Comparison of ENCODE assay signal across 10 mouse cellular contexts in genomic region chr17:29883351-29883750, GRCm38 (mm10).
DNase-seq lines count a peak whose midpoint lies in the region; ATAC-seq and TF ChIP-seq lines count a peak whose summit lies in the region.
"Had no signal": no experiment of that assay in that cellular context is flagged by ENCODE, and none has a peak within 500 bp of the region (broad histone marks: within the 10 kb centered on the region; RNA-seq: fewer than 3 reads in every experiment).

No protein-coding gene starts in this region.

- H3K4me1 ChIP-seq in hindbrain, embryonic 12.5 days: peaks cover 58% of the 10 kb centered on the region
- peaks cover 80% of the 10 kb centered on the region for H3K4me1 ChIP-seq in midbrain, embryonic 13.5 days (replicated peaks)
- peaks cover 25% of the 10 kb centered on the region for H3K4me1 ChIP-seq in olfactory bulb, adult 2 months (ENCODE audit: control insufficient read depth, insufficient read depth, low read length)

- no peaks in the 10 kb centered on the region for H3K9me3 ChIP-seq in hindbrain, embryonic 12.5 days (replicated peaks)
- H3K9me3 ChIP-seq in midbrain, embryonic 13.5 days: no peaks in the 10 kb centered on the region

- peak overlapping the region; percentile 15; the same call in 1 of the 2 replicates for H3K4me3 ChIP-seq in hindbrain, embryonic 12.5 days
- H3K4me3 ChIP-seq in midbrain, embryonic 13.5 days (replicated peaks): peak overlapping the region; percentile 67
- peak overlapping the region; percentile 15; the same call in 1 of the 2 replicates for H3K4me3 ChIP-seq in olfactory bulb, adult 2 months (ENCODE audit: insufficient read depth, low read depth, low read length)

- DNase-seq in retina, embryonic 14.5 days (ENCODE audit: low spot score): peak; percentile 12
- DNase-seq in retina, postnatal 1 day: no peak
- no peak for DNase-seq in lung, adult 18-20 months
- no peak for DNase-seq in right cerebral cortex, postnatal 10 days (ENCODE audit: low spot score in 2 of 2)
- no peak for DNase-seq in layer of hippocampus, adult 9-11 months
- DNase-seq: gastrocnemius, postnatal 25 days had no signal

- no peak for TF ChIP-seq CTCF in olfactory bulb, adult 2 months (IDR thresholded peaks at IDR 0.05; ENCODE audit: insufficient read depth, low read depth, low read length)

- peak overlapping the region; percentile 24; the same call in 1 of the 2 replicates for H3K9ac ChIP-seq in hindbrain, embryonic 12.5 days
- H3K9ac ChIP-seq in midbrain, embryonic 13.5 days (replicated peaks): peak overlapping the region; percentile 92

- no peak for ATAC-seq in hindbrain, embryonic 12.5 days (ENCODE audit: low FRiP score)
- ATAC-seq in midbrain, embryonic 13.5 days: peak; percentile 12; the same call in 1 of the 2 replicates

- peak overlapping the region; percentile 95 for H3K4me2 ChIP-seq in hindbrain, embryonic 12.5 days (replicated peaks)
- peak overlapping the region; percentile 84 for H3K4me2 ChIP-seq in midbrain, embryonic 13.5 days (replicated peaks)

- TF ChIP-seq POLR2A in olfactory bulb, adult 2 months (IDR thresholded peaks at IDR 0.05; ENCODE audit: insufficient read depth, low read depth, low read length): no peak

- H3K36me3 ChIP-seq in hindbrain, embryonic 12.5 days: no peaks in the 10 kb centered on the region
- no peaks in the 10 kb centered on the region for H3K36me3 ChIP-seq in midbrain, embryonic 13.5 days
- H3K36me3 ChIP-seq: G1E had no signal

- WGBS in hindbrain, embryonic 12.5 days: 48% methylated on average over 9 of the region's 9 CpGs
- 35% methylated on average over 9 of the region's 9 CpGs for whole genome bisulfite sequencing in midbrain, embryonic 13.5 days
- WGBS in olfactory bulb, adult 2 months: 45% methylated on average over 9 of the region's 9 CpGs

- peaks cover 34% of the 10 kb centered on the region for H3K27me3 ChIP-seq in hindbrain, embryonic 12.5 days
- H3K27me3 ChIP-seq in midbrain, embryonic 13.5 days: no peaks in the 10 kb centered on the region

- peak overlapping the region; percentile 58; the same call in 1 of the 2 replicates for H3K27ac ChIP-seq in hindbrain, embryonic 12.5 days
- peak overlapping the region; percentile 91 for H3K27ac ChIP-seq in midbrain, embryonic 13.5 days
- no peak overlapping the region for H3K27ac ChIP-seq in olfactory bulb, adult 2 months (ENCODE audit: insufficient read depth, low read depth, low read length)

Comparison
In these comparisons a context has a peak if more than half of its experiments do, and no peak if none do; other contexts are left out.
1. H3K4me3 ChIP-seq: peak in every context shown above with its lines; median percentile 67 in midbrain, embryonic 13.5 days; 15 in hindbrain, embryonic 12.5 days; 15 in olfactory bulb, adult 2 months.